Mouse (Mus musculus): ENCODE measurements at regions not wholly inside any gene's neighbourhood (a gene's known extent, or its start where the extent isn't known, plus 50 kb on each side); places are given as distances from the start of the nearest gene placed in this dataset.

- H3K4me3 ChIP-seq (ENCODE audit: low read depth, low read length): no peak overlapping the region
- DNase-seq (ENCODE audit: low spot score) (no peak), ATAC-seq (ENCODE audit: low FRiP score, low TSS enrichment) (no peak)
- H3K9me3 ChIP-seq (ENCODE audit: control insufficient read depth, low read length): no peaks in the 10 kb centered on the region
- H3K4me1 ChIP-seq (replicated peaks; ENCODE audit: control insufficient read depth, insufficient read depth): no peaks in the 10 kb centered on the region
- H3K27me3 ChIP-seq (ENCODE audit: control insufficient read depth, insufficient read depth, low read length): no peaks in the 10 kb centered on the region
- WGBS: 81% methylated on average over 6 of the region's 6 CpGs
- H3K4me2 ChIP-seq (replicated peaks; ENCODE audit: low read depth): no peak overlapping the region
- TF ChIP-seq CTCF (IDR thresholded peaks at IDR 0.05; ENCODE audit: low read depth): no peak
- no peak for TF ChIP-seq EP300 (optimal IDR thresholded peaks at IDR 0.05)
- H3K27ac ChIP-seq (replicated peaks): no peak overlapping the region
- no peak overlapping the region for H3K9ac ChIP-seq (ENCODE audit: low read length)
- H3K36me3 ChIP-seq (ENCODE audit: control insufficient read depth, insufficient read depth, low read length): no peaks in the 10 kb centered on the region
Observed at GRCm38 (mm10) chr13:59949471-59949870, 126.5 kb upstream of the Tut7 start.

- TF ChIP-seq EP300 (optimal IDR thresholded peaks at IDR 0.05) (no peak), CTCF (IDR thresholded peaks at IDR 0.05; ENCODE audit: low read depth) (no peak)
- 69% methylated on average over 15 of the region's 15 CpGs for WGBS
- DNase-seq (ENCODE audit: low spot score): no peak
- Histone ChIP-seq H3K4me2 (replicated peaks; ENCODE audit: low read depth) (0 out of 2 replicates have a peak overlapping the region, but pooled peaks have one; percentile 5), H3K27me3 (ENCODE audit: control insufficient read depth, insufficient read depth, low read length) (no peaks in the 10 kb centered on the region), H3K4me1 (replicated peaks; ENCODE audit: control insufficient read depth, insufficient read depth) (no peaks in the 10 kb centered on the region), H3K4me3 (ENCODE audit: low read depth, low read length) (no peak overlapping the region), H3K9ac (ENCODE audit: low read length) (no peak overlapping the region), H3K36me3 (ENCODE audit: control insufficient read depth, insufficient read depth, low read length) (no peaks in the 10 kb centered on the region), H3K9me3 (ENCODE audit: control insufficient read depth, low read length) (no peaks in the 10 kb centered on the region), H3K27ac (replicated peaks) (no peak overlapping the region)
- no peak for ATAC-seq (ENCODE audit: low FRiP score, low TSS enrichment)
Observed at GRCm38 (mm10) chr13:59948496-59949138, 125.7 kb upstream of the Tut7 start.

GRCm38 (mm10) chr13:59947461-59947860 is 124.5 kb upstream of the Tut7 start:
- Histone ChIP-seq H3K4me1 (replicated peaks; ENCODE audit: control insufficient read depth, insufficient read depth) (no peaks in the 10 kb centered on the region), H3K9ac (ENCODE audit: low read length) (no peak overlapping the region), H3K4me3 (ENCODE audit: low read depth, low read length) (no peak overlapping the region), H3K27me3 (ENCODE audit: control insufficient read depth, insufficient read depth, low read length) (no peaks in the 10 kb centered on the region), H3K36me3 (ENCODE audit: control insufficient read depth, insufficient read depth, low read length) (no peaks in the 10 kb centered on the region), H3K9me3 (ENCODE audit: control insufficient read depth, low read length) (no peaks in the 10 kb centered on the region), H3K4me2 (replicated peaks; ENCODE audit: low read depth) (no peak overlapping the region), H3K27ac (replicated peaks) (no peak overlapping the region)
- TF ChIP-seq CTCF (IDR thresholded peaks at IDR 0.05; ENCODE audit: low read depth): no peak
- no peak for TF ChIP-seq EP300 (optimal IDR thresholded peaks at IDR 0.05)
- 62% methylated on average over 5 of the region's 5 CpGs for WGBS
- ATAC-seq (ENCODE audit: low FRiP score, low TSS enrichment) (no peak), DNase-seq (ENCODE audit: low spot score) (no peak)

GRCm38 (mm10) chr13:59946509-59946908 is 123.6 kb upstream of the Tut7 start:
- no peaks in the 10 kb centered on the region for H3K27me3 ChIP-seq (ENCODE audit: control insufficient read depth, insufficient read depth, low read length)
- H3K9ac ChIP-seq (ENCODE audit: low read length): no peak overlapping the region
- DNase-seq (ENCODE audit: low spot score) (no peak), ATAC-seq (ENCODE audit: low FRiP score, low TSS enrichment) (no peak)
- H3K4me2 ChIP-seq (replicated peaks; ENCODE audit: low read depth): no peak overlapping the region
- WGBS: 58% methylated on average over 4 of the region's 4 CpGs
- H3K4me3 ChIP-seq (ENCODE audit: low read depth, low read length): no peak overlapping the region
- no peak for TF ChIP-seq CTCF (IDR thresholded peaks at IDR 0.05; ENCODE audit: low read depth)
- TF ChIP-seq EP300 (optimal IDR thresholded peaks at IDR 0.05): no peak
- H3K9me3 ChIP-seq (ENCODE audit: control insufficient read depth, low read length): no peaks in the 10 kb centered on the region
- no peaks in the 10 kb centered on the region for H3K4me1 ChIP-seq (replicated peaks; ENCODE audit: control insufficient read depth, insufficient read depth)
- no peaks in the 10 kb centered on the region for H3K36me3 ChIP-seq (ENCODE audit: control insufficient read depth, insufficient read depth, low read length)
- H3K27ac ChIP-seq (replicated peaks): no peak overlapping the region

GRCm38 (mm10) chr13:59945631-59946030 is 122.7 kb upstream of the Tut7 start:
- Histone ChIP-seq H3K9me3 (ENCODE audit: control insufficient read depth, low read length) (no peaks in the 10 kb centered on the region), H3K36me3 (ENCODE audit: control insufficient read depth, insufficient read depth, low read length) (no peaks in the 10 kb centered on the region), H3K27ac (replicated peaks) (no peak overlapping the region), H3K27me3 (ENCODE audit: control insufficient read depth, insufficient read depth, low read length) (no peaks in the 10 kb centered on the region), H3K4me1 (replicated peaks; ENCODE audit: control insufficient read depth, insufficient read depth) (no peaks in the 10 kb centered on the region; the same call in 1 of the 2 replicates), H3K4me3 (ENCODE audit: low read depth, low read length) (no peak overlapping the region), H3K9ac (ENCODE audit: low read length) (no peak overlapping the region), H3K4me2 (replicated peaks; ENCODE audit: low read depth) (no peak overlapping the region)
- no peak for ATAC-seq (ENCODE audit: low FRiP score, low TSS enrichment)
- WGBS: 88% methylated on average over 1 of the region's 1 CpGs
- no peak for DNase-seq (ENCODE audit: low spot score)
- TF ChIP-seq CTCF (IDR thresholded peaks at IDR 0.05; ENCODE audit: low read depth) (no peak), EP300 (optimal IDR thresholded peaks at IDR 0.05) (no peak)

- Histone ChIP-seq H3K4me1 (replicated peaks; ENCODE audit: control insufficient read depth, insufficient read depth) (no peaks in the 10 kb centered on the region; the same call in 1 of the 2 replicates), H3K27me3 (ENCODE audit: control insufficient read depth, insufficient read depth, low read length) (no peaks in the 10 kb centered on the region), H3K9ac (ENCODE audit: low read length) (no peak overlapping the region), H3K9me3 (ENCODE audit: control insufficient read depth, low read length) (no peaks in the 10 kb centered on the region), H3K36me3 (ENCODE audit: control insufficient read depth, insufficient read depth, low read length) (no peaks in the 10 kb centered on the region), H3K27ac (replicated peaks) (no peak overlapping the region), H3K4me3 (ENCODE audit: low read depth, low read length) (no peak overlapping the region), H3K4me2 (replicated peaks; ENCODE audit: low read depth) (no peak overlapping the region)
- TF ChIP-seq EP300 (optimal IDR thresholded peaks at IDR 0.05): no peak
- 66% methylated on average over 5 of the region's 5 CpGs for WGBS
- ATAC-seq (ENCODE audit: low FRiP score, low TSS enrichment) (no peak), DNase-seq (ENCODE audit: low spot score) (no peak)
Observed at GRCm38 (mm10) chr13:59943602-59944140, 120.7 kb upstream of the Tut7 start.
